Mouse (Mus musculus) hindbrain, postnatal 0 days (tissue): ENCODE measurements around the gene Ankmy2. TPM values are rescaled to one million over a fixed set of nuclear protein-coding genes. Genes with fewer than 3 reads are reported as not detected.

Experiments used
- ATAC-seq: fragments of 200-750 bp; cut with Nextera tagmentation; 2 replicates; pipeline ENCODE4 v1.8.0; 2017; ENCODE audit warnings: mild to moderate bottlenecking, moderate TSS enrichment, moderate library complexity
- DNase-seq: peaks from one replicate; pipeline ENCODE4 v3.0.0-alpha.2; 2015; ENCODE audit warnings: low spot score
- H3K27ac ChIP-seq: fragments of 300-500 bp; sonication (generic); 2 replicates; pipeline ENCODE4 v1.5.1; 2014; ENCODE audit warnings: mild to moderate bottlenecking
- H3K27me3 ChIP-seq: fragments of 300-500 bp; sonication (generic); 2 replicates; pipeline ENCODE4 v1.6.1; 2014; ENCODE audit warnings: low read length, mixed read lengths; ENCODE audit not compliant: insufficient read depth
- H3K36me3 ChIP-seq: fragments of 300-500 bp; sonication (generic); 2 replicates; pipeline ENCODE4 v1.6.1; 2014; ENCODE audit warnings: low read length, mixed read lengths; ENCODE audit not compliant: insufficient read depth
- H3K4me1 ChIP-seq: fragments of 300-500 bp; sonication (generic); 2 replicates; pipeline ENCODE4 v1.6.1; 2014; ENCODE audit warnings: antibody characterized with exemption, low read length, mixed read lengths; ENCODE audit not compliant: insufficient read depth
- H3K4me2 ChIP-seq: fragments of 300-500 bp; sonication (generic); 2 replicates; pipeline ENCODE4 v1.6.1; 2014; ENCODE audit warnings: low read depth, mild to moderate bottlenecking, low read length, moderate library complexity, mixed read lengths
- H3K4me3 ChIP-seq: fragments of 300-500 bp; sonication (generic); 2 replicates; pipeline ENCODE4 v1.5.1; 2014; ENCODE audit warnings: low read length
- H3K9ac ChIP-seq: fragments of 300-500 bp; sonication (generic); replicated peaks from 2 replicates; pipeline ENCODE4 v1.6.1; 2014; ENCODE audit warnings: mild to moderate bottlenecking, low read length, moderate library complexity, mixed read lengths
- H3K9me3 ChIP-seq: fragments of 300-500 bp; sonication (generic); 2 replicates; pipeline ENCODE4 v1.6.1; 2016; ENCODE audit warnings: low read length, mixed read lengths
- CTCF ChIP-seq: IDR thresholded peaks from 2 replicates; pipeline ENCODE4 v1.5.1; 2016; ENCODE audit warnings: antibody characterized with exemption, control low read depth, low read depth
- whole genome bisulfite sequencing: fragments of 180-500 bp; shearing (Covaris S2); extraction: QIAGEN DNeasy Blood & Tissue Kit; methylation state at CpG from one replicate; pipeline ENCODE4 v1.1.7; 2014; 5-methylcytosine and 5-hydroxymethylcytosine counted together
- polyA plus RNA-seq: library from polyadenylated mRNA; unstranded; fragments of >200 nt; fragmentation: Nextera tagmentation; extraction: Ambion mirVana; gene quantifications from 2 replicates; pipeline ENCODE4 v1.2.1, GENCODE M21; 2015
- total RNA-seq: library from RNA; depleted of rRNA; stranded (reverse); fragments of >200 nt; gene quantifications from 2 replicates; pipeline ENCODE4 v1.2.3, GENCODE M21; 2014

The Ankmy2 gene
- total and polyA plus RNA-seq, 2 experiments from 2014 or later, result 51.0 to 74.1 TPM

DNA sequence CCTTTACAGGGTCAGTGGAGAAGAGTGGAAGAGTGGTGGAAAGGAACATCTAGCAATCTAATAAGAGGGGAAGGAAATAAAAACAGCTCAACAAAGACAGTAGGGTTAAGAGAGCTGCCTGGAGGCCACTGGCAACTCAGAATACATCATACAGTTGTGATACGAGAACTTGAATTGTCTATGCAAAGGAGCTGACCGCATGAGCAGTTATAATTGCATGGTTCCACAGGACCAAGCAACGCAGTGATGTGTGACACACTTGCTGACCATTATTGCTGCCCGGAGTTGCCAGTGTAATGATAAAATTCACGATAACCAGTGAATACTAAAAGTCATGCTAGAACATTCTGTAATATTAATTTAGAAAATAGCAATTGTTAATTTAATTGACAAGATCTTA, 30.9 kb upstream of the Ankmy2 start:
- no peaks in the 10 kb centered on the region for H3K4me1 ChIP-seq
- WGBS, result 94% methylated on average over 5 of the region's 5 CpGs
- TF ChIP-seq CTCF, result no peak
- H3K4me2 ChIP-seq, result no peak overlapping the region
- no peak overlapping the region for H3K4me3 ChIP-seq
- H3K36me3 ChIP-seq, result peaks cover 10% of the 10 kb centered on the region; the same call in 1 of the 2 replicates
- no peaks in the 10 kb centered on the region for H3K9me3 ChIP-seq
- H3K27ac ChIP-seq, result no peak overlapping the region
- H3K27me3 ChIP-seq, result no peaks in the 10 kb centered on the region
- DNase-seq (no peak), ATAC-seq (no peak)
- H3K9ac ChIP-seq, result no peak overlapping the region

DNA sequence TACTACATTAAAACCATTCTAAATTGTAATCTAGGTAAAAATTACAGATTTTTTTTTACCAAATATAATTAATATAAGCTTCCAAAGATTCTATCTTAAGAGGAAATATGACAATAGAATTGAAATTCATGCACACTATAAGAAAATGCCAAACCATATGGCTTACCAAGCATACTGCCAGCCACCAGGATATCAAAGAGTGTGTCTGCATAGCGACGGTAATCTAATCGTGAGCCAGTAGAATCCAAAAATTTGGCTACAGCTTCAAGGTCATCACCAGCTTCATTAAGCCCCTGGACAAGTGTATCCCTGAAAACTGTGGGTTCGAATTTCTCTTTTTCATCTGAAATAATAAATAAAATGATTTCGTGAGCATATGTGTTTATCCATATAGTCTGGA, 27.1 kb upstream of the Ankmy2 start:
- no peak overlapping the region for H3K4me3 ChIP-seq
- no peak overlapping the region for H3K4me2 ChIP-seq
- H3K9ac ChIP-seq, result no peak overlapping the region
- no peak for ATAC-seq
- H3K27ac ChIP-seq, result no peak overlapping the region
- H3K9me3 ChIP-seq, result no peaks in the 10 kb centered on the region
- 81% methylated on average over 5 of the region's 5 CpGs for WGBS
- H3K4me1 ChIP-seq, result no peaks in the 10 kb centered on the region
- TF ChIP-seq CTCF, result no peak
- DNase-seq, result no peak
- peaks cover 14% of the 10 kb centered on the region; the same call in 1 of the 2 replicates for H3K36me3 ChIP-seq
- no peaks in the 10 kb centered on the region for H3K27me3 ChIP-seq

DNA sequence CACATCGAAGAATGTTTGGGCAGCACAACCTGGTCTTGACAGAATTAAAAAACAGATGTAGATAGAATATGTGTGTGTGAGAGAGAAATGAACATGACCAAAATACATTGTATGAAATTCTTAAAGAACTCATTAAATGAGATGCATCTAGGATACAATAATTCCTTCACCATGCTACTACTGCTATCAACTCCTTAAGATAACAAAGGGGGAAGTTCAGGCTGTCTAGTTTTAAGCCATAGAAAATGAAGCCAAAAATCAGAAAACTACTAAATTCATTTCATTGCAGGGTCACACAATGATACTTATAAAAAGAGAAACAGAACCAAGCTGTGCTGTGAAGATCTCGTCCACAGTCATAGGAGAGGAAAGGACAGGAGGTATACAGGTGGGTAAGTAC, 24.7 kb upstream of the Ankmy2 start:
- Histone ChIP-seq H3K9ac (no peak overlapping the region), H3K4me1 (no peaks in the 10 kb centered on the region), H3K9me3 (no peaks in the 10 kb centered on the region), H3K36me3 (peaks cover 14% of the 10 kb centered on the region; the same call in 1 of the 2 replicates), H3K4me3 (no peak overlapping the region), H3K27ac (no peak overlapping the region), H3K4me2 (no peak overlapping the region), H3K27me3 (no peaks in the 10 kb centered on the region)
- ATAC-seq (no peak), DNase-seq (no peak)
- no peak for TF ChIP-seq CTCF
- whole genome bisulfite sequencing, result 98% methylated on average over 2 of the region's 2 CpGs

DNA sequence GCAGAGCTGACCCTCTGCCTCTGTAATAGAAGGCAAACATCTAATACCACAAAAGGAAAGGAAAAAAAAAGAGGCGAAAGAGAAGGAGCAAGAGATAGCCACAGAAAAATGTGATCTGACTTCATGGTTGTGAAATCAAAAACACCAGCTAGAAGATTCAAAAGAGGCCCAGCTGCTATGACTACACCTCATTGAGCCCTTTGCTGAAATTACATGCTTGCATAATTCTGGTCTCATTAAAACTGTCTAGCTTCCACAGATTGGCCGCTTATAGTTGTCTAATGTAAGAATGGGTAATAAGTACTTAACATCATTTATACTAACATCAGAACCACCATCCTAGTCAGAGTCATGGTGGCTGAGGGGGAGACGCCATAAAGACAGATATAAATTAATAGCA, 24.2 kb upstream of the Ankmy2 start:
- no peak for TF ChIP-seq CTCF
- no peak for ATAC-seq
- H3K9ac ChIP-seq, result no peak overlapping the region
- H3K9me3 ChIP-seq, result no peaks in the 10 kb centered on the region
- H3K36me3 ChIP-seq, result peaks cover 14% of the 10 kb centered on the region; the same call in 1 of the 2 replicates
- 79% methylated on average over 3 of the region's 3 CpGs for WGBS
- no peak for DNase-seq
- H3K4me1 ChIP-seq, result no peaks in the 10 kb centered on the region
- no peak overlapping the region for H3K27ac ChIP-seq
- no peak overlapping the region for H3K4me2 ChIP-seq
- no peak overlapping the region for H3K4me3 ChIP-seq
- H3K27me3 ChIP-seq, result no peaks in the 10 kb centered on the region

DNA sequence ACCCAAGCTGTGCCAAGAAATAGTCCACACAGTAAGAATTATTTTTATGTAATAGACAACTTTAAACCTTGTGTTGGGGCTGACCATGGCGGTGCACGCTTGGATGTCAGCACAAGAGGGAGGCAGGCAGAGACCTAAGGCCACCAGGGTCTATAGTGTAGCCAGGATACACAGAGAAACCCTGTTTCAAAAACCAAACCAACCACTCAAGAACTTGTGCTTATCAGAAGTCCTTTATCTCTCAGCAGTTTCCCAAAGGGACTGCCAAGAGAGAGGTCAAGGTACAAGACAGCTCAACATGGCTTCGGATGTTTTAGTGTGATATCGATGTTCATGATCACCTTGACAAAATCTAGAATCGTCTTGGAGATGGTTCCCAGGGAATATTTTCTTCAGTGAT, 23.4 kb upstream of the Ankmy2 start:
- no peak for ATAC-seq
- H3K4me2 ChIP-seq, result no peak overlapping the region
- 92% methylated on average over 5 of the region's 5 CpGs for WGBS
- H3K36me3 ChIP-seq, result peaks cover 14% of the 10 kb centered on the region; the same call in 1 of the 2 replicates
- H3K4me3 ChIP-seq, result no peak overlapping the region
- no peaks in the 10 kb centered on the region for H3K27me3 ChIP-seq
- no peaks in the 10 kb centered on the region for H3K9me3 ChIP-seq
- DNase-seq, result no peak
- no peak overlapping the region for H3K9ac ChIP-seq
- H3K27ac ChIP-seq, result no peak overlapping the region
- no peak for TF ChIP-seq CTCF
- H3K4me1 ChIP-seq, result no peaks in the 10 kb centered on the region

DNA sequence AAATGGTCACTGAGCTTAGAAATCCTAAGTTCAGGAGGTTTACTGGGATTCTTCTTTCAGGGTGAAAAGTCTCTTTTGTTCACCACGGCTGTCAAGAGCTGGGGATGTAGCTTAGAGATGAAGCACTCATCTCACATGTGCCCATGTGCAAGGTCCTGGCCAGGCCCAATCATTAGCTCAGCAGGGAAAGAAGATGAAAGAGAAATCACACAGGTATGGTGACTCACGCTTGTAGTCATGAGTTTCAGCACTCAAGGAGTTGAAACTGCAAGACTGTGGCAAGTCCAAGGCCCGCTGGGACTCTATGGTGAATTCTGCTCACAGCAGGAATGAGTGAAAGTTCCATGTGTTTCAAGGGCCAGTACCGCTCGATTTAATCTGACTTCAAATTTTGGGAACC, 22.8 kb upstream of the Ankmy2 start:
- Histone ChIP-seq H3K4me2 (no peak overlapping the region), H3K27me3 (no peaks in the 10 kb centered on the region), H3K4me1 (no peaks in the 10 kb centered on the region), H3K27ac (no peak overlapping the region), H3K9me3 (no peaks in the 10 kb centered on the region), H3K4me3 (no peak overlapping the region), H3K9ac (no peak overlapping the region), H3K36me3 (peaks cover 13% of the 10 kb centered on the region; the same call in 1 of the 2 replicates)
- DNase-seq, result no peak
- WGBS, result 92% methylated on average over 5 of the region's 5 CpGs
- no peak for ATAC-seq
- TF ChIP-seq CTCF, result no peak

DNA sequence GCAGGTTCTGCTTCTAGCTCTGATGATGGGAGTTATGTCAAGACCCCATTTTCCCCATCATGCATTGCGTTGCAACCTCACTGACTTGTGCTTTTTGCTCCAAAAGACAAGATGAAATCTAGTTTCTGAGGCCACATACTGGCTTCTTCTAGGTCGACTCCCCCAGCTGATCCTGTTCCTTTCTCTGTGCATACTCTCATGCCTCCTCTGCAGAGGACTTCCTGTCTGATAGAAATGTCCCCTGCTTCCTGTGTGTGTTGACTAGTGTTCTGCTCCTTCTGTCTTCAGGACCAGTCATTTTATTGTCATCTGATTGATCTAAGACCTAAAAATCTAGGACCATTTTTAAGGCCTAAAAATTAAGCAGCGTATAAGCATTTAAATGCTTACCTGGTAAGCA, 21.5 kb upstream of the Ankmy2 start:
- H3K27ac ChIP-seq, result no peak overlapping the region
- no peaks in the 10 kb centered on the region for H3K9me3 ChIP-seq
- no peak overlapping the region for H3K4me3 ChIP-seq
- WGBS, result 95% methylated on average over 3 of the region's 3 CpGs
- 0 out of 2 replicates have a peak, but pooled peaks cover 8% of the 10 kb centered on the region for H3K36me3 ChIP-seq
- DNase-seq, result no peak
- H3K4me2 ChIP-seq, result no peak overlapping the region
- H3K27me3 ChIP-seq, result no peaks in the 10 kb centered on the region
- ATAC-seq, result no peak
- TF ChIP-seq CTCF, result no peak
- H3K9ac ChIP-seq, result no peak overlapping the region
- no peaks in the 10 kb centered on the region for H3K4me1 ChIP-seq
